Mouse (Mus musculus): ENCODE results near the gene Depdc1b. TPM values are rescaled to one million over a fixed set of nuclear protein-coding genes. Genes with fewer than 3 reads are reported as not detected.

Gene Depdc1b
- total RNA-seq (2021): under 1 TPM; 0.31 to 0.64 TPM

- peak; percentile 89 for DNase-seq (ENCODE audit: low spot score)
- intact Hi-C loops (cut with DNase I): loop anchor here (5.0 to 10.0 kb wide), 2 partner anchors 104 to 271 kb away; partner anchors contain the start of genes Elovl7 and Smim15
Measured at GRCm38 (mm10) chr13:108315702-108316486, at the start of gene Depdc1b. TSS of gene Depdc1b (plus strand) at chr13:108316332.

- intact Hi-C loops (cut with DNase I): no loop called here
Measured at GRCm38 (mm10) chr13:108267841-108268634, 48.1 kb upstream of the Depdc1b start.

GRCm38 (mm10) chr13:108271458-108272148, 44.5 kb upstream of the Depdc1b start:
- intact Hi-C loops (cut with DNase I): no loop called here

More at GRCm38 (mm10) chr13:108267841-108268634, 48.1 kb upstream of the Depdc1b start:
- no peak for DNase-seq (ENCODE audit: low spot score)

GRCm38 (mm10) chr13:108272332-108272731, 43.8 kb upstream of the Depdc1b start:
- intact Hi-C loops (cut with DNase I): no loop called here
- DNase-seq (ENCODE audit: low spot score): no peak

More at GRCm38 (mm10) chr13:108271458-108272148, 44.5 kb upstream of the Depdc1b start:
- DNase-seq (ENCODE audit: low spot score): no peak

DNA sequence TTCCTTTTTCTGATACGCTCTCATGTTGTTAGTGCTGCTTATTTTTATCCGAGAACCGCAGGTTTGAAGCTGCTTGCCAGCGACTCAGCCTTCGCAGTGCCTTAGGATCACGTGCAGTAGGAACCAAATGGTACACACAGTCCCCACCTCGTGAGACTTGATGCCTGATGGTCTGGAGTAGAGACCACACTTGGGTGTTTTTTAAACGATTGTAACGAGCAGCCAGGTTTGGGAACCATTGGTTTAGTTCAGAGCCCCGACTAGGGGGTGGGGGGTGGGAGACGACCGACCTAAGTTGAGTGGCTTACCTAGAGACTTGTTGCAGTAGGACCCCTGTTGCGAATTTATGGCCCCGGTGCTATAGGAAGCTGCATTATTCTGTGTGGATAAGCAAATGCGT, 43.1 kb upstream of the Depdc1b start:
- DNase-seq (ENCODE audit: low spot score): no peak
- intact Hi-C loops (cut with DNase I): no loop called here

- intact Hi-C loops (cut with DNase I): no loop called here
- no peak for DNase-seq (ENCODE audit: low spot score)
Measured at GRCm38 (mm10) chr13:108273456-108273855, 42.7 kb upstream of the Depdc1b start.

GRCm38 (mm10) chr13:108276561-108276960, 39.6 kb upstream of the Depdc1b start:
- DNase-seq (ENCODE audit: low spot score): no peak
- intact Hi-C loops (cut with DNase I): no loop called here

DNA sequence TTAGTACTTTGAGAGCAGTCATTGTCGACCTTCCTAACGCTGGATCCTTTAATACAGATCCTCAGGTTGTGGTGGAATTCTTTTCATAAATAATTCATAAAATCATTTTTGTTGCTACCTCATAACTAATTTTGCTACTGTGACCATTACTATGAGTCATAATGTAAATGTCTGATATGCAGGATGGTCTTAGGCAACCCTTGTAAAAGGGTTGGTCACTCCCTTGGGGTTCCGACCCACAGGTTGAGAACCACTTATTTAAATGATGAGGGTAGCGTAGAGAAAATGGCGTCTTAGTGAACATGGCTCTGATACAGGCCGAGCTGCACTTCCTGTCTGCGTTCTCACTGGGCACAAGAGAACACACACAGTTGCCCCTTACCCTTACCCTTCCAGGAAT, 38.8 kb upstream of the Depdc1b start:
- intact Hi-C loops (cut with DNase I): no loop called here
- no peak for DNase-seq (ENCODE audit: low spot score)

GRCm38 (mm10) chr13:108278592-108278991, 37.5 kb upstream of the Depdc1b start:
- intact Hi-C loops (cut with DNase I): no loop called here
- no peak for DNase-seq (ENCODE audit: low spot score)

DNA sequence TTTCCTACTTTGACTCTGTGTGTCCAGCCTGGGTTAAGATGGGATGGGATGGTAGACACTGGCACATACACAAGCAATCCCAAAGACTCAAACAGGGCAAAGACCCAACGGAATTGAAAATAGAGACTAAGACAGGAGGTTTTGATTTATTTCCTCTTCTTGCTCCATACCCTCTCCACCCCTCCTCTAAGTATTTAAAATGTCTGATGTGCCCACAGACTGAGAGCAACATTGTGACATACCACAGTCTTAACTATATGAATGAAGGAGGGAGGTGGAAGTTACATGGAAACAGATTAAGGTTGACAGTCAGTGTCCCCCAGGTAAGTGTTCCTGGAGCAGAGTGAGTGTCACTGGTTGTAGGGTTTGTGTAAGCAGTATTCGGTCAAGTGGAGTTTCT, 31.8 kb upstream of the Depdc1b start:
- no peak for DNase-seq (ENCODE audit: low spot score)
- intact Hi-C loops (cut with DNase I): no loop called here

DNA sequence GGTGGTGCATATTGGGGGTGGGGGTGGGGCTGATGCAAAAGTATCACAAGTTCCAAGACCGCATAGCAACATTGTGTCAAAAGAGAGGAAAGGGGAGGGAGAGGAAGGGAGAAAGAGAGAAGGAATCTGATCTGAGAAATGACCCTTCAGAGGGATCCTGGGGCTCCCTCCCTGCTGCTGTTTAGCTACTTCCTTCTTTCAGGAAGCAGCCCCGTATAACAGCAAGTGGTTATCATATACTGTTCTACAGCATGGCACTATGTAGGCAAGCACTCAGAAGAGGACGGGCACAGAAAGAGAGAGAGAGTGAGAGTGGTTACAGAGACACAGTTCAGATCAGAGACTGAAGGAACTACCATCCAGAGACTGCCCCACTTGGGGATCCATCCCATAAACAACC, 28.2 kb upstream of the Depdc1b start:
- intact Hi-C loops (cut with DNase I): no loop called here
- no peak for DNase-seq (ENCODE audit: low spot score)

GRCm38 (mm10) chr13:108289436-108289835, 26.7 kb upstream of the Depdc1b start:
- DNase-seq (ENCODE audit: low spot score): no peak
- intact Hi-C loops (cut with DNase I): no loop called here

GRCm38 (mm10) chr13:108290314-108290713, 25.8 kb upstream of the Depdc1b start:
- intact Hi-C loops (cut with DNase I): no loop called here
- DNase-seq (ENCODE audit: low spot score): no peak

DNA sequence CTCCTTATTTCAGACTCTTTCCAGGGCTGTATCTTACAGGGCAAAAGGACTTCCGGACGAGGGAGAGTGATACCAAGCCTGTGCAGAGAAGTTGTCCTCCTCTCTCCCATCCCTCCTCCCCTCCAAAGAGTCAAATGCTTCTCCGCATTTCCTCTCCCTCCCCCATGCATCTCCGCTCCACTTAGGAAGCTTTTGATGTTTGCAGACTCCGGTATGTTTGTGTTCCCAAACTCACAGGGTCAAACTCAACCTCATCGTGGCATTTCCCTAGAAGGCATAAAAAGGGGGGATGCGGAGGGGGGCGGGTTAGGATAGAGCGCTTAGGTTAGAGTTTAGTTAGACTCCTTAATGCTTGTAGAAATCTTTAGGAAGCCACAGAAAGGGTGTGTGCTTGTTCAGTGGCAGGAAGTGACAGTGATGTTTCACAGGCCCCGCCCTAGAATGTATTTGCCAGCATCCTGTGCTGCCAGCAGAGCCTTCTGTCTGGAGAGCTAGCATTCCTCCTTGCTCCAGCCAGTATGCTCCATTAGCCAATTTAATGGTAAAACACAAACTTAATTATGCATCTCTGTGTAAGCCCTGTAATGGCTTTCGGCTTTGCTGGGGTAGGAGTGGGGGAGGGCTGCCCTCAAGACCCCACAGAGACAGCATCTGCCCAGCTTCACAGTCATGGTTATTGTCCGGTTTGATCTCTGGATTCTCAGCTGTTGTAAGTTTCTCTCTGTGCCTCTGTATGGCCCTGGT, 18.6 kb upstream of the Depdc1b start:
- DNase-seq (ENCODE audit: low spot score): peak; percentile 21
- intact Hi-C loops (cut with DNase I): no loop called here

DNA sequence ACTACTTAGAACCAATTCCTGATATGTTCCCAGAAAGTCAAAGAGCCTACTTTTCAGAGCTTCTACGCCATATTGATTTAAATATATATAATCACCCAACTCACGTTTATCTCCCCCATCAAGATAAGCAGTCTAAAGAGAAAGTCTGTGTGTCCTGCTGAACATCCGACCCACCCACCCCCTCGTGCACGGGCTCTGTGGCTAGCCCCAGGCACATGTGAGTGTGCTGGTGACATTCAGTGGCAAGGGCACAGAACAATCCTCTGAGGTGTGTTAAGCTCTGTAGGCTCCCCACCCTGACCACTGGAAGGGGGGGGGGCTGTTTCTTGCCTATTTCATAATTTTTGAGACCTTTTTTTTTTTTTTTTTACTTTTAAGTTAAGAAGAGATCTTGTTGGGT, 17.9 kb upstream of the Depdc1b start:
- intact Hi-C loops (cut with DNase I): no loop called here
- DNase-seq (ENCODE audit: low spot score): no peak

- DNase-seq (ENCODE audit: low spot score): no peak
- intact Hi-C loops (cut with DNase I): no loop called here
Measured at GRCm38 (mm10) chr13:108300346-108300950, 15.7 kb upstream of the Depdc1b start.

DNA sequence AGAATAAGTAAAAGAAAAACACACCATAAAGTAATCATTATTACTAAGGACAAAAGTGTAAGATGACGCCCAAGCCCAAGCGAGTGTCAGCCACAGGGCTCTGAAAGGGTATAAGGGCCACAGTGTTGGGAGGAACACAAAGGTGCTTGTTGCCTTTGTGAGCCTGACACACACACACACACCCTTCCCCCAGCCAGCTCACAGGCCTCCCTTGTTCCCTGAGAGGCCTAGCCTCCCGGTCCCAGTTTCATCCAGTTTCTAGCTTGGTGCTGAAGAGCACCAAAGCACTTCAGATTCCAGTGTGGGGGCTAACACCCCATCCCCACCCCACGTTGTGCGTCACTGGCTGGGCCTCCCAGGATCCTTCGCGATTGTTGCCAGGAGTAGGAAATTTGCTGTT, 14.7 kb upstream of the Depdc1b start:
- no peak for DNase-seq (ENCODE audit: low spot score)
- intact Hi-C loops (cut with DNase I): no loop called here

DNA sequence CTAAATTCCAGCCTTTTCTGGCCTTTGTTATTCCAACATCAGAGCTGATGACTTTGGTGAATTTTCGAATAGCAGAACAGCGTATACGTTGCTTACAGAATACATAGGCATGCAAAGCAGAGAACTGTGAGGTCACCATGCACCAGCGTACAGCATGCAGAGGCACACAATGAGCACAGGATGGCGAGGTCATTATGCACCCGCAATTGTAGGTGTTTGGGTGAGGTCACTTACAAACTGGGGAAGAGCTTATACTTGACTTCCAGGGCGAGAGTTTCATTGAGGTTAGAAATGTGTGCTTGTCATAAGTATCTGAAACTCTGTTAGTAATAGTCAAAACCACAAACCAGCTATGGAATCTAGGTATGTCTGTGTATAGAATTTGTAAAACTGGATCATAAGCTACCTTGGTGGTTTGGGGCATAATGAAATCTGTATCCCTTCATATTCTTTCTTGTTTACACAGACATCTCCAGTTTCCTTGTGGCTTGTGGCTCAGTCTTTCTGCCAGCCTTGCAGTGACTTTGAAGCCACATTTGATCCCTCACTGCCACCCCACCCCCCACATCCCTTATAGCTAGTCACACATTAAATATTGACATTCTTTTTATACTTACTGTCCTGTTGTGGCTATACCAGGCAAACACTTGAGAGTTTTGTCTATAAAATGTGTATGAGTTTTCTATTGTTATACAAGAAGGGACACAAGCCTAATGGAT, 13.0 kb upstream of the Depdc1b start:
- DNase-seq (ENCODE audit: low spot score): no peak
- intact Hi-C loops (cut with DNase I): no loop called here

GRCm38 (mm10) chr13:108303841-108304240, 12.3 kb upstream of the Depdc1b start:
- no peak for DNase-seq (ENCODE audit: low spot score)
- intact Hi-C loops (cut with DNase I): no loop called here

Measured in heart, postnatal 25 days (tissue).